Mouse (Mus musculus) midbrain, embryonic 10.5 days (tissue): Measurements from ENCODE around the gene Lrfn3. TPM values are rescaled to one million over a fixed set of nuclear protein-coding genes. Genes with fewer than 3 reads are reported as not detected.
A peak's percentile ranks its signal among the peaks of the same experiment; 100 is the strongest.

Experiments
- DNase-seq: peaks from one replicate; pipeline ENCODE4 v3.0.0-alpha.2; 2017; ENCODE audit warnings: low spot score
- H3K27ac ChIP-seq: fragments of 300-500 bp; sonication (generic); replicated peaks from 2 replicates; pipeline ENCODE4 v1.5.1; 2016; ENCODE audit warnings: mild to moderate bottlenecking
- H3K27me3 ChIP-seq: fragments of 300-500 bp; sonication (generic); 2 replicates; pipeline ENCODE4 v1.6.1; 2016; ENCODE audit warnings: low read depth, mild to moderate bottlenecking; ENCODE audit not compliant: poor library complexity, severe bottlenecking
- H3K36me3 ChIP-seq: fragments of 300-500 bp; sonication (generic); 2 replicates; pipeline ENCODE4 v1.6.1; 2016; ENCODE audit warnings: mild to moderate bottlenecking, moderate library complexity
- H3K4me1 ChIP-seq: fragments of 300-500 bp; sonication (generic); 2 replicates; pipeline ENCODE4 v1.6.1; 2016
- H3K4me3 ChIP-seq: fragments of 300-500 bp; sonication (generic); 2 replicates; pipeline ENCODE4 v1.5.1; 2016; ENCODE audit warnings: mild to moderate bottlenecking, moderate library complexity
- H3K9me3 ChIP-seq: fragments of 300-500 bp; sonication (generic); replicated peaks from 2 replicates; pipeline ENCODE4 v1.6.1; 2016; ENCODE audit warnings: mild to moderate bottlenecking
- WGBS: fragments of 180-500 bp; shearing (Covaris S2); methylation state at CpG from one replicate; pipeline ENCODE4 v1.1.7; 2016; 5-methylcytosine and 5-hydroxymethylcytosine counted together
- polyA plus RNA-seq: library from polyadenylated mRNA; unstranded; fragments of >200 nt; fragmentation: Nextera tagmentation; extraction: Ambion mirVana; gene quantifications from 2 replicates; pipeline ENCODE4 v1.2.1, GENCODE M21; 2016

Lrfn3 gene
- 5.4 and 6.2 TPM in 2 replicates for polyA plus RNA-seq

DNA sequence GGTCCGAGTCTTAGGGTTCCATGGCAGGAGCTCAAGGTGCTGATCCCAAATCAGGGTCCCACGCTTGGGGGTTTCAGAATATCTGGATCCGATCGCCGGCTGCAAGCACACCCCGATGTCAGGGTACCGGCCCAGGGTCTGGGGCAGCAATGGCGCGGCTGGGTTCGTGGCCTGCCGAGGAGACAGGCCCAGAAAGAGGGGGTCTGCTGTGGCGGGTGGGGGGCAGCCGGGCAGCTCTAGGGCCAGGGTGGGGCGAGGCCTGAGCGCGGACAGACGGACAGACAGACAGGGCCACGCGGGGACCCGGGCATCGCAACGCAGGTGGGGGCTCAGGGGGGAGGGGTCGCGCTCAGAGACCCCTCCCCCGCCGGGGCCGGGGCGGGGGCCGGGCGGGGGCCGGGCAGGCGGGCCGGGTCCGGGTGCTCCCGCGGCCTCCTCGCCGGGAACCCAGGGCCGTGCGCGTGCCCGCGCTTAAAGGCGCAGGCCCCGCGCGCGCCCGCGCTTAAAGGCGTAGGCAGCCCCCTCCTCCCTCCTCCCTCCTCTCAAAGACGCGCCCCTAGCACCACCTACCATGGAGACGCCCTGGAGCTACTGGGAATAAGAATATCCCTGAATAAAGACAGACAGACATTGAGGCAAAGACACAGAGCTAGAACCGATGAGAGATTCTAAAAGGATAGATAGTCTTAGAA, at the start of gene Lrfn3:
Lrfn3 (minus strand) TSS at position 121 of the 692 bp plus-strand sequence.
- Histone ChIP-seq H3K27me3 (peaks cover 25% of the 10 kb centered on the region), H3K4me1 (peaks cover 55% of the 10 kb centered on the region), H3K4me3 (peak within 1 kb of the TSS; percentile 84), H3K27ac (peak within 1 kb of the TSS; percentile 91), H3K9me3 (no peaks in the 10 kb centered on the region; the same call in 1 of the 2 replicates), H3K36me3 (peaks cover 27% of the 10 kb centered on the region)
- WGBS: 2% methylated on average over 51 of the region's 55 CpGs
- peak; percentile 75 for DNase-seq

GRCm38 (mm10) chr7:30411023-30411422, 48.5 kb upstream of the Lrfn3 start:
- Histone ChIP-seq H3K9me3 (no peaks in the 10 kb centered on the region), H3K27ac (no peak overlapping the region), H3K4me3 (no peak overlapping the region), H3K36me3 (no peaks in the 10 kb centered on the region), H3K27me3 (no peaks in the 10 kb centered on the region), H3K4me1 (no peaks in the 10 kb centered on the region)
- DNase-seq: no peak
- WGBS: 75% methylated on average over 3 of the region's 3 CpGs

GRCm38 (mm10) chr7:30409789-30410188, 47.2 kb upstream of the Lrfn3 start:
- H3K27ac ChIP-seq: no peak overlapping the region
- no peak for DNase-seq
- no peaks in the 10 kb centered on the region for H3K9me3 ChIP-seq
- WGBS: 82% methylated on average over 2 of the region's 2 CpGs
- H3K4me3 ChIP-seq: no peak overlapping the region
- no peaks in the 10 kb centered on the region for H3K4me1 ChIP-seq
- no peaks in the 10 kb centered on the region for H3K27me3 ChIP-seq
- H3K36me3 ChIP-seq: no peaks in the 10 kb centered on the region

DNA sequence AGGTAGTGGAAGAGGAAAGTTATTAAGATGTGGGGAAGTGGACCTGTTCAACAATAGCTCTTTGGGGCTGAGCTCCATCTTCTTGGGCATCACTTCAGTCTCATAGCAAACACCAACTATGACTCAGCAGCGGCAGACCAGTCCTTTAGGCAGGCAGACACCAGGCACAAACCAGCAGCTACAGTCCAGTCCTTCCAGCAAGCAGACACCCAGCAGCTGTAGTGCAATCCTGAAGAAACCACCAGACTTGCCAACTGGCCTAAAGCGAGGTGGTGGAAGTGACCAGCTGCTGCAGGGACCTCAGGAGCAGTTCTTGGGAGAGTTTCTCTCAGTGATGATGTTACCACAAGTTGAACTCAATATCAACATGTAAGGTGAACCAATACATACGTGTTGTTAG, 46.1 kb upstream of the Lrfn3 start:
- Histone ChIP-seq H3K4me3 (no peak overlapping the region), H3K27me3 (no peaks in the 10 kb centered on the region), H3K36me3 (no peaks in the 10 kb centered on the region), H3K9me3 (no peaks in the 10 kb centered on the region), H3K27ac (no peak overlapping the region), H3K4me1 (no peaks in the 10 kb centered on the region)
- 83% methylated on average over 3 of the region's 3 CpGs for WGBS
- DNase-seq: no peak

DNA sequence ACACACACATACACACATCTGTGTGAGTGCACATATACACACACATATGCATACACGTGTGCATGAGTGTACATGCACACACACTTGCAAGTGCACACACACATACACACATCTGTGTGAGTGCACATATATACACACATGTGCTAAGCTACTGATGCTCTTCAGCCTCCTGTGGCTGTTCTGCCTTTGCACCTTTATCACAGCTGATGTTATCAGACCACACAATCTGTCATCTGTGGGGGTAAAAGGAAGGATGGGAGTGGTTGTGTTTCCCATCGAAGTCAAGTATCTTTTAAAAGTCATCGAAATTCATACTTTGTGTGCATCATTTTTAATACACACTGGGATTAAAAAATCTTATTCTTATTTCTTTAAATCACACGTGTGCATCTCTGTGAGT, 39.8 kb upstream of the Lrfn3 start:
- 75% methylated on average over 4 of the region's 4 CpGs for WGBS
- no peak overlapping the region for H3K27ac ChIP-seq

GRCm38 (mm10) chr7:30399671-30400070, 37.1 kb upstream of the Lrfn3 start:
- Histone ChIP-seq H3K27me3 (no peaks in the 10 kb centered on the region), H3K4me3 (no peak overlapping the region), H3K27ac (no peak overlapping the region), H3K9me3 (no peaks in the 10 kb centered on the region), H3K4me1 (peaks cover 4% of the 10 kb centered on the region), H3K36me3 (no peaks in the 10 kb centered on the region)
- no peak for DNase-seq
- WGBS: 59% methylated on average over 7 of the region's 7 CpGs

More for the DNA sequence above, 39.8 kb upstream of the Lrfn3 start:
- H3K4me3 ChIP-seq: no peak overlapping the region
- DNase-seq: no peak
- H3K27me3 ChIP-seq: no peaks in the 10 kb centered on the region
- H3K36me3 ChIP-seq: no peaks in the 10 kb centered on the region
- H3K4me1 ChIP-seq: peaks cover 4% of the 10 kb centered on the region
- H3K9me3 ChIP-seq: no peaks in the 10 kb centered on the region

DNA sequence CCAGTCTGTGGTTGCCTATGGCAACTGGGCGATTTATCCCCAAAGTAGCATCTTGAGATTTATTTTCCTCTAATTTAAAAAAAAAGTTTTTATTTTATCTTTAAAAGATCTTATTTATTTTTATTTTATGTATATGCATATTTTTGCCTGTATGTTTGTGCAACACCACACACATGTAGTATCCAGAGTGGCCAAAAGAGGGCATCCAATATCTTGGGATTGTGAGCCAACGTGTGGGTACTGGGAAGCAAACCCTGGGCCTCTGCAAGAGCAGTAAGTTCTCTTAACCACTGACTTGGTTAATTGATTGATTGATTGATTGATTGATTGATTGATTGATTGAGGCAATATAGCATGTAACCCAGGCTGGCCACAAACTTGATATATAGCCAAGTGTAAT, 32.3 kb upstream of the Lrfn3 start:
- Histone ChIP-seq H3K36me3 (no peaks in the 10 kb centered on the region), H3K27me3 (no peaks in the 10 kb centered on the region), H3K27ac (no peak overlapping the region), H3K9me3 (no peaks in the 10 kb centered on the region), H3K4me1 (peaks cover 4% of the 10 kb centered on the region), H3K4me3 (no peak overlapping the region)
- WGBS: 41% methylated on average over 2 of the region's 2 CpGs
- no peak for DNase-seq

- Histone ChIP-seq H3K4me1 (peaks cover 4% of the 10 kb centered on the region), H3K4me3 (no peak overlapping the region), H3K9me3 (no peaks in the 10 kb centered on the region), H3K36me3 (no peaks in the 10 kb centered on the region), H3K27ac (no peak overlapping the region), H3K27me3 (no peaks in the 10 kb centered on the region)
- 77% methylated on average over 11 of the region's 11 CpGs for WGBS
- DNase-seq: peak; percentile 13
These were observed 31.8 kb upstream of the Lrfn3 start for GRCm38 (mm10) chr7:30394379-30394778.

GRCm38 (mm10) chr7:30393631-30394030, 31.1 kb upstream of the Lrfn3 start:
- no peaks in the 10 kb centered on the region for H3K36me3 ChIP-seq
- H3K27me3 ChIP-seq: no peaks in the 10 kb centered on the region
- H3K4me3 ChIP-seq: no peak overlapping the region
- H3K9me3 ChIP-seq: no peaks in the 10 kb centered on the region
- DNase-seq: no peak
- WGBS: 94% methylated on average over 4 of the region's 4 CpGs
- no peak overlapping the region for H3K27ac ChIP-seq
- no peaks in the 10 kb centered on the region for H3K4me1 ChIP-seq

- no peaks in the 10 kb centered on the region for H3K4me1 ChIP-seq
- 73% methylated on average over 4 of the region's 4 CpGs for WGBS
- H3K9me3 ChIP-seq: no peaks in the 10 kb centered on the region
- no peak overlapping the region for H3K4me3 ChIP-seq
- no peak overlapping the region for H3K27ac ChIP-seq
- no peaks in the 10 kb centered on the region for H3K27me3 ChIP-seq
- no peaks in the 10 kb centered on the region for H3K36me3 ChIP-seq
- no peak for DNase-seq
These were observed 30.4 kb upstream of the Lrfn3 start for GRCm38 (mm10) chr7:30392746-30393520.

- Histone ChIP-seq H3K36me3 (no peaks in the 10 kb centered on the region), H3K27me3 (no peaks in the 10 kb centered on the region), H3K4me1 (no peaks in the 10 kb centered on the region), H3K27ac (no peak overlapping the region), H3K4me3 (no peak overlapping the region), H3K9me3 (no peaks in the 10 kb centered on the region)
- WGBS: 86% methylated on average over 9 of the region's 9 CpGs
- no peak for DNase-seq
These were observed 21.5 kb upstream of the Lrfn3 start for GRCm38 (mm10) chr7:30384106-30384505.

DNA sequence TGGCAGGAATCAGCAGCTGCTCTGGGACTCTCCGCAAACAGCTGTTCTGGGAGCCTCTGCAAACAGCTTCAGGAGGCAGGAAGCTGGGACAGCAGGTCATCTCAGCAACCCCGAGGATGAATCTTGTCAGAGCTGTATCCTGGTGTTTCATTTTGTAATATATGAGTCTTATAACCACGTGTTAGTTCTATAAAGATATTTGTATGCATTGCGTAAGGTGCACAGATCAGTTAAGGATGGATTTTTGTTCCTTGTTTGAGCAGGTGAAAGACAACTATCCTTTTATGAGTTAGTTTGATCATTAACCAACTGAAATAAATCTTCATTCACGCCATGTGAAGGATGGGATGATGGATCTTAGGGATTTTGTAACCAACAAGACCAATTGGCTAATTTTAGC, 17.5 kb upstream of the Lrfn3 start:
- Histone ChIP-seq H3K27ac (no peak overlapping the region), H3K9me3 (no peaks in the 10 kb centered on the region), H3K36me3 (no peaks in the 10 kb centered on the region), H3K4me3 (no peak overlapping the region), H3K4me1 (no peaks in the 10 kb centered on the region), H3K27me3 (no peaks in the 10 kb centered on the region)
- 68% methylated on average over 5 of the region's 5 CpGs for WGBS
- DNase-seq: no peak

GRCm38 (mm10) chr7:30373501-30373962, 11.0 kb upstream of the Lrfn3 start:
- WGBS: under 1% methylated on average over 21 of the region's 21 CpGs
- 0 out of 2 replicates have a peak, but pooled peaks cover 3% of the 10 kb centered on the region for H3K4me1 ChIP-seq
- peak overlapping the region; percentile 60 for H3K4me3 ChIP-seq
- H3K9me3 ChIP-seq: no peaks in the 10 kb centered on the region
- H3K27ac ChIP-seq: peak overlapping the region; percentile 84
- no peaks in the 10 kb centered on the region for H3K27me3 ChIP-seq
- peak; percentile 92 for DNase-seq
- H3K36me3 ChIP-seq: no peaks in the 10 kb centered on the region
